Mouse (Mus musculus): Measurements from ENCODE around the gene Lrrc38. TPM values are rescaled to one million over a fixed set of nuclear protein-coding genes. Genes with fewer than 3 reads are reported as not detected.

Lrrc38 gene
- total and polyA plus RNA-seq, 3 experiments, result not detected

DNA sequence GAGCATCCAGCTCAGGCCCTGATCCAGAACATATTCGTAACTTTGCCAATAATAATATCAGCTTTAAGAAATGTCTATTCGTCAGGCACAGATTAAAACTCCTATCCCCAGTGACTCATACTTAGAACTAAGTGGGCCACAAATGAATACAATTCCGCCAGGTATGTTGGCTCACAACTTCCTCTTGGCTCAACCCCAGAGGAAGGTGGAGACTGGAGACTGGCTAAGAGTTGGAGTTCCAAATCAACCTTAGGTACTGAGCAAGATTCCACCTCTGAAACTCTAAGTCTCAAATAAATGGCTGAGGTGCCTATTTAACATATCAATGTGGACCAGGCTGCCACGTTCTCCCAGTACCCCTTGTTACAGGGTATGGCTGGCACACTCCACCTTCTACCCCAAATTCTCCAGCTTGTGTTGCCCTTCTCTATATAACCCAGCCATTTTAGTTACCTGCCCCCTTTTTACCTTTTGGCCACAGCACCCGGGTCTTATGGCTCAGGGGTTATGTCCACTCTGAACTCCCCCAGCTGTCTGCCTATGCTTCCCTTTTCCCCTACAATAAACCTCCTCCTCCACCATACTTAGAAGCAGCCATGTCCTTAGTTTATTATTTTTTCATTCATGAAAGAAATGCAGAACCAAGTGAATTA, 62.1 kb downstream of the Lrrc38 start:
- H3K27ac ChIP-seq (ENCODE audit: control insufficient read depth, low read depth, low read length), result no peak overlapping the region
- H3K4me1 ChIP-seq (ENCODE audit: control insufficient read depth in 1 of 2, insufficient read depth in 2 of 2, low read length in 2 of 2), result no peaks in the 10 kb centered on the region
- no peak overlapping the region for H3K4me3 ChIP-seq (ENCODE audit: control insufficient read depth in 1 of 2, insufficient read depth in 1 of 2, low read depth in 2 of 2, low read length in 2 of 2)
- no peaks in the 10 kb centered on the region for H3K79me2 ChIP-seq (ENCODE audit: control insufficient read depth, insufficient read depth, low read length, poor library complexity)
- TF ChIP-seq NELFE (IDR thresholded peaks at IDR 0.05; ENCODE audit: low read depth, low read length), result no peak
- TF ChIP-seq NRF1 (IDR thresholded peaks at IDR 0.05; ENCODE audit: insufficient read depth, low read depth, low read length, poor library complexity, severe bottlenecking), result no peak
- no peak for TF ChIP-seq ZNF384 (IDR thresholded peaks at IDR 0.05; ENCODE audit: low read depth, low read length)
- no peak for TF ChIP-seq MYC (IDR thresholded peaks at IDR 0.05; ENCODE audit: low read depth, low read length)
- no peak for TF ChIP-seq MAX (IDR thresholded peaks at IDR 0.05; ENCODE audit: low read length)
- no peak for TF ChIP-seq TBP (IDR thresholded peaks at IDR 0.05; ENCODE audit: low read depth, low read length)
- no peak for TF ChIP-seq USF2 (IDR thresholded peaks at IDR 0.05; ENCODE audit: borderline replicate concordance in 1 of 2, insufficient read depth in 1 of 2, low read depth in 1 of 2, low read length in 2 of 2)
- no peak for TF ChIP-seq KAT2A (conservative IDR thresholded peaks at IDR 0.05; ENCODE audit: low read depth, low read length)
- no peak for TF ChIP-seq CHD2 (IDR thresholded peaks at IDR 0.05; ENCODE audit: low read length)
- no peak for TF ChIP-seq GABPA (IDR thresholded peaks at IDR 0.05; ENCODE audit: low read depth, low read length)
- TF ChIP-seq HCFC1 (IDR thresholded peaks at IDR 0.05; ENCODE audit: low read depth, low read length), result no peak
- no peak for TF ChIP-seq CTCF (IDR thresholded peaks at IDR 0.05 in 2 of 3, conservative IDR thresholded peaks at IDR 0.05 in 1 of 3; ENCODE audit: control insufficient read depth in 1 of 3, insufficient read depth in 1 of 3, low read depth in 2 of 3, low read length in 3 of 3, poor library complexity in 1 of 3, severe bottlenecking in 1 of 3)
- TF ChIP-seq TCF12 (IDR thresholded peaks at IDR 0.05; ENCODE audit: low read depth, low read length), result no peak
- TF ChIP-seq JUND (IDR thresholded peaks at IDR 0.05; ENCODE audit: low read depth, low read length), result no peak
- TF ChIP-seq POLR2AphosphoS5 (IDR thresholded peaks at IDR 0.05; ENCODE audit: borderline replicate concordance, low read depth, low read length), result no peak
- no peak for TF ChIP-seq SIN3A (IDR thresholded peaks at IDR 0.05; ENCODE audit: low read length)
- TF ChIP-seq ETS1 (IDR thresholded peaks at IDR 0.05; ENCODE audit: low read depth, low read length), result no peak
- no peak for TF ChIP-seq RCOR1 (IDR thresholded peaks at IDR 0.05; ENCODE audit: low read depth, low read length)
- TF ChIP-seq POLR2AphosphoS2 (IDR thresholded peaks at IDR 0.05; ENCODE audit: low read length), result no peak
- no peaks in the 10 kb centered on the region for H3K27me3 ChIP-seq (ENCODE audit: control insufficient read depth in 1 of 2, insufficient read depth in 2 of 2, low read length in 2 of 2)
- no peaks in the 10 kb centered on the region for H3K9me3 ChIP-seq (replicated peaks; ENCODE audit: insufficient read depth, low read length)
- H3K9ac ChIP-seq (ENCODE audit: control insufficient read depth, low read depth, low read length, poor library complexity, severe bottlenecking), result no peak overlapping the region
- DNase-seq (ENCODE audit: low read depth, low spot score), result no peak
- H3K36me3 ChIP-seq (ENCODE audit: control insufficient read depth in 1 of 2, insufficient read depth in 2 of 2, low read length in 2 of 2), result no peaks in the 10 kb centered on the region

Measured in MEL (cell line).